In the genomic region with DNA sequence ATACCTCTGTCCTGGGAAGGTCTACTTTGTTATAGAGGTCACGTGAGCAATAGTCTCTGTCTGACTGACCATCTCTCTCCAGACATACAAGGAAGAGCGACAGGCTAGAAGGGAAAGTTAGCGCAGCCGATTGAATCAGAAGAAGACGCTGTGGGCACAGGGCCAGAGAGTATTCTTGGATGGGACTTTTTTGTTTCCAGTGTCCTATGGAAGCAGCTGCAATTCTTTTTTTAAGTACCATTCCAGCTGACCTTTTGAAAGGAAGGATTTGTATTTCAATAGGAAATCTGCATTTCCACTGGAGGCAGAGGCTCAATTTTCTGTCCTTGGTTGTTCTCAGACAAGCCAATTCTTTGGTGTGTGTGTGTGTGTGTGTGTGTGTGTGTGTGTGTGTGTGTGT, we compare ENCODE assay signal across 22 mouse cellular contexts. TPM values are rescaled to one million over a fixed set of nuclear protein-coding genes. Genes with fewer than 3 reads are reported as not detected.
A peak's percentile ranks its signal among the peaks of the same experiment; 100 is the strongest.
DNase-seq lines count a peak whose midpoint lies in the region; ATAC-seq and TF ChIP-seq lines count a peak whose summit lies in the region.
"Had no signal": no experiment of that assay in that cellular context is flagged by ENCODE, and none has a peak within 500 bp of the region (broad histone marks: within the 10 kb centered on the region; RNA-seq: fewer than 3 reads in every experiment).

No protein-coding gene starts in this region.

- no peak for ATAC-seq in megakaryocyte, adult 5-6 weeks (ENCODE audit: poor library complexity, severe bottlenecking)
- ATAC-seq in frontal cortex, adult (ENCODE audit: low TSS enrichment), result no peak
- ATAC-seq: forebrain, embryonic 13.5 days; forebrain, embryonic 15.5 days; forebrain, postnatal 0 days had no signal

- intact Hi-C loops in gastrocnemius, postnatal 14 days (cut with DNase I; ENCODE audit: low total_unique reads), result no loop called here

- no peaks in the 10 kb centered on the region for H3K9me3 ChIP-seq in ES-E14 (ENCODE audit: control insufficient read depth, insufficient read depth, low read depth, low read length)
- H3K9me3 ChIP-seq: embryonic facial prominence, embryonic 10.5 days; embryonic facial prominence, embryonic 12.5 days; forebrain, embryonic 13.5 days; forebrain, embryonic 15.5 days had no signal

- DNase-seq in gastrocnemius, postnatal 14 days, result peak; percentile 31
- DNase-seq in gastrocnemius, postnatal 25 days, result no peak
- DNase-seq in ES-CJ7 (ENCODE audit: low read depth, low spot score) (peak; percentile 73), ES-E14 (ENCODE audit: low read depth, low spot score) (peak; percentile 30), ZHBTc4 (ENCODE audit: low read depth, low spot score) (peak; percentile 75)
- DNase-seq in natural killer cell, adult 2 months (ENCODE audit: low spot score in 2 of 2), result no peak
- DNase-seq: adrenal gland, adult 2 months; adrenal gland, postnatal 10 days; adrenal gland, postnatal 25 days; cerebellum, adult 11-12 months; cerebellum, adult 2 months; cerebellum, adult 9-10 months; cerebellum, postnatal 10 days; cerebellum, postnatal 25 days; forebrain, postnatal 0 days had no signal

- no peak overlapping the region for H3K27ac ChIP-seq in ES-E14 (ENCODE audit: insufficient read depth, low read depth, low read length, poor library complexity, severe bottlenecking)
- H3K27ac ChIP-seq: embryonic facial prominence, embryonic 10.5 days; embryonic facial prominence, embryonic 12.5 days; forebrain, embryonic 13.5 days; forebrain, embryonic 15.5 days had no signal

- in situ Hi-C loops in ES-E14 (cut with MboI; ENCODE audit: low sequenced_read_pairs in 2 of 2, unreplicated experiment in 2 of 2), result no loop called here

- no peak overlapping the region for H3K4me3 ChIP-seq in ES-E14 (ENCODE audit: insufficient read depth in 1 of 2, low read depth in 1 of 2, low read length in 2 of 2, poor library complexity in 1 of 2, severe bottlenecking in 1 of 2)
- H3K4me3 ChIP-seq: embryonic facial prominence, embryonic 10.5 days; embryonic facial prominence, embryonic 12.5 days; forebrain, embryonic 13.5 days; forebrain, embryonic 15.5 days had no signal

- H3K36me3 ChIP-seq in ES-E14 (ENCODE audit: control insufficient read depth, insufficient read depth, low read length, poor library complexity, severe bottlenecking), result no peaks in the 10 kb centered on the region
- H3K36me3 ChIP-seq: embryonic facial prominence, embryonic 10.5 days; embryonic facial prominence, embryonic 12.5 days; forebrain, embryonic 15.5 days had no signal

- H3K4me1 ChIP-seq in ES-E14 (ENCODE audit: control insufficient read depth in 2 of 2, insufficient read depth in 2 of 2, low read length in 2 of 2, poor library complexity in 1 of 2), result peaks cover 0 to 8% of the 10 kb centered on the region in 2 experiments; a peak in 1 of 4 replicates
- H3K4me1 ChIP-seq: embryonic facial prominence, embryonic 10.5 days; embryonic facial prominence, embryonic 12.5 days; forebrain, embryonic 13.5 days; forebrain, embryonic 15.5 days had no signal

- H3K9ac ChIP-seq in ES-E14 (ENCODE audit: insufficient read depth, low read depth, low read length, poor library complexity, severe bottlenecking), result no peak overlapping the region
- H3K9ac ChIP-seq: embryonic facial prominence, embryonic 12.5 days; forebrain, embryonic 13.5 days; forebrain, embryonic 15.5 days; forebrain, postnatal 0 days had no signal

TF ChIP-seq in ES-E14, 5 proteins besides CTCF, POLR2A, EP300 and RAD21:
- no peak for TF ChIP-seq ZC3H11A (IDR thresholded peaks at IDR 0.05; ENCODE audit: borderline replicate concordance, low read depth, low read length)
- TF ChIP-seq ZNF384 (IDR thresholded peaks at IDR 0.05; ENCODE audit: low read depth, low read length), result no peak
- no peak for TF ChIP-seq MAFK (IDR thresholded peaks at IDR 0.05; ENCODE audit: insufficient read depth, low read depth, low read length)
- TF ChIP-seq HCFC1 (IDR thresholded peaks at IDR 0.05; ENCODE audit: borderline replicate concordance, insufficient read depth, low read length), result no peak
- TF ChIP-seq CHD2 (IDR thresholded peaks at IDR 0.05; ENCODE audit: low read depth, low read length), result no peak
TF ChIP-seq in ES-E14: peak in this region for 0.

RNA-seq across cellular contexts. Expression of a gene that starts 52.3 kb away (rescaled TPM):
- 1 to 10 TPM; 2.2 to 2.7 TPM for total RNA-seq in gastrocnemius, postnatal 14 days (2021)
- 1 to 10 TPM in 1 of 2 experiments, under 1 TPM in 1; 0.75 to 1.5 TPM for total RNA-seq in gastrocnemius, postnatal 25 days (2021)
- total RNA-seq in ES-E14 (2012; rRNA removed), result 2.2 and 4.7 TPM in 2 replicates
- 0.13 TPM in 1 of 2 replicates, not detected in the other for total RNA-seq in megakaryocyte, adult 5-6 weeks (2015)
- 0.33 TPM in 1 of 2 replicates, not detected in the other for total RNA-seq in megakaryocyte, adult 5-6 weeks (2017)
- total RNA-seq: MEL had no signal

Comparison
In these comparisons a context has a peak if more than half of its experiments do, and no peak if none do; other contexts are left out.
1. DNase-seq: peak in gastrocnemius, postnatal 14 days (single experiment), ES-CJ7 (single experiment), ES-E14 (single experiment) and ZHBTc4 (single experiment); none in gastrocnemius, postnatal 25 days (single experiment) and natural killer cell, adult 2 months (0 of 2).